Mouse (Mus musculus) embryonic stem cell, embryonic (primary cell): Measurements from ENCODE around the gene Dus3l.

ENCODE experiments used
- CTCF ChIA-PET, 4 experiments: fragments of 300-600 bp in 2 of 4; fragments of 350-600 bp in 2 of 4; sonication (Branson Sonifier 250); formaldehyde crosslinking; loops; one replicate each; lab custom pipeline; 2022; ENCODE audit warnings: inconsistent platforms in 2 of 4; lab: Charles Lee
- POLR2A ChIA-PET, 4 experiments: fragments of 300-600 bp in 2 of 4; fragments of 350-600 bp in 2 of 4; sonication (Branson Sonifier 250); formaldehyde crosslinking; loops; one replicate each; lab custom pipeline; 2022; ENCODE audit warnings: antibody characterized with exemption in 4 of 4, inconsistent platforms in 1 of 4; lab: Charles Lee

The Dus3l gene

DNA sequence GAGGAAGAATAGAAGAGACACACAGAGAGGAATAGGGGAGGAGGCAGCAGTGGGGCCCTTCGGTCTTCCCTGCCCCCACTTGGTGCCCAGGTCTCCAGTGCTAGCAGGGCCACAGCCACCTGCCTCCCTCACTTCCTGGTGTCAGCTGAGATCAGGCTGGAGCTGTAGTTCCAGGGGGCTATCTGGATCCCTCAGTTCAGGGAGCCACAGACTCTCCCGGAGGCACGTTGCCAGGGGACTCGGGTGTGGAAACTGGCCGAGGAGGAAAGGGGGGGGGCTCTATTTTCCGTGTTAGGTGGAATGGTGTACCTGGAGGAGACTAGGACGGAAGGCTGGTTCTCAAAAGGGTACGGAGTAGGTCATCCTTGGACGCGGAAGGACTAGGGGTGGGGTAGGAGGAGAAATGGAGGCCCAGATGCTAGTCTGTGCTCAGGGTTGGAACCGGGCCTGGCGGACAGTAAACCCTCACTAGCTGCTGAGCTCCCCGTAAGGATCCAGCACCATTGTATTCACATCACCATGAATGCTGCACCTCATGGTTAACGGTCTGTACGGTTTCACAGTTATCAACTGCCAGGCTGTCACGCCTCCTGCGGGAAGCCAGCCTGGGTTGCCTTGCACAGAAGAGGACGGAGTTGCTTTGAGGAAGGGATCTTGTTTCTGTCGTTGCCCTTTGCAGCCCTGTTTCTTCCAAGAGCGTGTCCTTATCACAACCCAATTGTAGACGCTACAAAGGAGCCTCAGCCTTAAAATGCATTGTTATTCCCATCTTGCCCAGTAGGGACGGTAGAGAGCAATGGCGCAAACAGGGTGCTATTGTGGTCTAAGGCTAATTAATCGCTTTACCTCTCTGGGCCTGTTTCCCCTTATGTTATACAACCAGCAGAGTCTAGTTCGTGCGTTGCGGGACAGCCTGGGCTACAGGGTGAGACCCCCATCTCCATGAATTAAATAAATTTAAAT is 1.5 kb upstream of the Dus3l start:
- POLR2A ChIA-PET = interaction anchor here in 3 of 4 experiments (0.6 to 5.0 kb wide), 35 partner anchors 8 to 487 kb away, joined by 3 to 48 read pairs (median 5); partner anchors contain the start of genes Ranbp3 (in 2 of the 3), Rpl36 (in 2 of the 3), Gm17949 (in 1 of the 3) and Khsrp (in 1 of the 3)
- CTCF ChIA-PET = interaction anchor here (0.6 to 2.9 kb wide), 11 partner anchors 10 to 454 kb away, joined by 3 to 11 read pairs (median 4); partner anchors contain the start of gene Mllt1 (in 1 of the 4)

DNA sequence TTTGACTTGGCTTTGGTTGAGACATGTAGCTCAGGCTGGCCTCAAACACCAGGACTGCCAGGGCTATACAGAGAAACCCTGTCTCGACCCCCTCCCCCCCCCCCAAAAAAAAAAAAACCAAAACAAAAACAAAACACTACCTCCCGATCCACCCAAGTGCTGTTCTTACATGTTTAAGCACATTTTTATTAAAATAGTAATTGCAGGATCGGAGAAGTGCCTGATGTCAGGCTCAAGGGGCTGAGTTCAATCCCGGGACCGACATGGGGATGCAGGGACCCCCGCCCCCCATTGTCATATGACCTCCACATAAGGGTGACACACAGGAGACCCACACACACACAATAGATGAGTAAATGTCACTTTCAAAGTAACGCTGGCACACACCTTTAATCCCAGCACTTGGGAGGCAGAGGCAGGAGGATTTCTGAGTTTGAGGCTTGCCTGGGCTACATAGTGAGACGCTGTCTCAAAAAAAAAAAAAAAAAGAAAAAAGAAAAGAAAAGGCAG is 761 bp upstream of the Dus3l start:
- ChIA-PET POLR2A (interaction anchor here (0.5 to 5.0 kb wide), 41 partner anchors 8 to 685 kb away, joined by 3 to 48 read pairs (median 4); partner anchors contain the start of genes Lonp1 (in 2 of the 4), Rpl36 (in 2 of the 4), Catsperd (in 1 of the 4) and Clpp (in 1 of the 4)), CTCF (interaction anchor here in 3 of 4 experiments (0.6 to 2.9 kb wide), 11 partner anchors 9 to 455 kb away, joined by 3 to 11 read pairs (median 4); partner anchors contain the start of gene Mllt1 (in 1 of the 3))

DNA sequence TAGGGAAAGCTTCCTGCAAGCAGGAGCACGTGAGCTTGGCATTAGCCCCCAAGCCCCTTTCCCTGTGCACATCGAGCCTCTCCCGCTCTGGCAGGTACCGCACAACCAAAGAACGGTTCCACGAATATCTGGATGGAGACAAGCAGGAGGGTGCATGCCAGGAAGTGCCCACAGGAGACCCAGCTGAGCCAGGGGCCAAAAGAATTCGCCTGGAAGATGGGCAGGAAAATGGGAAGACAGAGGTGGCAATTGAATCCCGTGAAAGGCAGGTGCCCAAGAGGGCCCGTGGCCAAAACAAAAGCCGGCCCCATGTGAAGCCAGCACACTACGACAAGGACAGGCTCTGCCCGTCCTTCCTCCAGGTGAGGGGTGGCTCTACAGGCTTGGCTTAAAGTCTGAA is 874 bp downstream of the Dus3l start:
- ChIA-PET POLR2A (interaction anchor here in 3 of 4 experiments (0.6 to 5.0 kb wide), 107 partner anchors 8 to 686 kb away, joined by 3 to 48 read pairs (median 5); partner anchors contain the start of genes Rpl36 (in 3 of the 3), Clpp (in 2 of the 3), Gm17949 (in 2 of the 3) and Gtf2f1 (in 2 of the 3)), CTCF (interaction anchor here (0.5 to 1.7 kb wide), 13 partner anchors 10 to 1063 kb away, joined by 3 to 9 read pairs (median 3); partner anchors contain the start of genes Clpp (in 1 of the 4) and Mllt1 (in 1 of the 4))

DNA sequence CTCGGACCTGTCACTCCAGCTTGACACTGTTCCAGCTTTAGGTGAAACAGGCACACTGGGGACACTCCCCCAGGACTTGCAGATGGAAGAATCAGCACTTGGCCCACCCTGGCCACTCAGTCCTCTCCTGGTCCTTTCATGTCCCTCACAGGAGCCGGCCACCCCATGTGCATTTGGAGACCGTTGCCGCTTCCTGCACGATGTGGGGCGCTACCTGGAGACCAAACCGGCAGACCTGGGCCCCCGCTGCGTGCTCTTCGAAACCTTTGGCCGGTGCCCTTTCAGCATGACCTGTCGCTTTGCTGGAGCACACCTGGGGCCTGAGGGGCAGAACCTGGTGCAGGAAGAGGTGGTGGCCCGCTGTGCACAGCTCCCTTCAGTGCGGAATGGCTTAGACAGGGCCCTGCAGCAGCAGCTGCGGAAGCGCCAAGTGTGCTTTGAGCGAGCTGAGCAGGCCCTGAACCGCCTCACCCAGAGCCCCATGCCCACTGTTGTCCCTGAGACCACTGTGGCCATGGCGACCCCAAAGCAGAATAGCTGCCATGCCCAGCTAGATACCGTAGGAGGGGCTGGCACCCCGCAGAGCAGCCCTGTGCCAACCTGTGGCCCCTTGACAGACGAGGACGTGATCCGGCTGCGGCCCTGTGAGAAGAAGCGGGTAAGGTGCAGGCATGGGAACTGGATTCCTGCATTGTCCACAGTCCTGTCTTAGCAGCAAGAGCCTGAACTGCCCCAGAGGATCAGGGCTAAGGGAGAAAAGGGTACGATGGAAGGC is 2.3 kb downstream of the Dus3l start:
- POLR2A ChIA-PET = interaction anchor here in 3 of 4 experiments (0.6 to 5.0 kb wide), 36 partner anchors 9 to 727 kb away, joined by 3 to 30 read pairs (median 4); partner anchors contain the start of genes Nrtn (in 2 of the 3), Alkbh7 (in 1 of the 3), Gpr108 (in 1 of the 3) and Khsrp (in 1 of the 3)
- CTCF ChIA-PET = interaction anchor here in 3 of 4 experiments (0.6 to 1.6 kb wide), 8 partner anchors 11 to 163 kb away, joined by 3 to 5 read pairs (median 4); no protein-coding TSS in a partner anchor

DNA sequence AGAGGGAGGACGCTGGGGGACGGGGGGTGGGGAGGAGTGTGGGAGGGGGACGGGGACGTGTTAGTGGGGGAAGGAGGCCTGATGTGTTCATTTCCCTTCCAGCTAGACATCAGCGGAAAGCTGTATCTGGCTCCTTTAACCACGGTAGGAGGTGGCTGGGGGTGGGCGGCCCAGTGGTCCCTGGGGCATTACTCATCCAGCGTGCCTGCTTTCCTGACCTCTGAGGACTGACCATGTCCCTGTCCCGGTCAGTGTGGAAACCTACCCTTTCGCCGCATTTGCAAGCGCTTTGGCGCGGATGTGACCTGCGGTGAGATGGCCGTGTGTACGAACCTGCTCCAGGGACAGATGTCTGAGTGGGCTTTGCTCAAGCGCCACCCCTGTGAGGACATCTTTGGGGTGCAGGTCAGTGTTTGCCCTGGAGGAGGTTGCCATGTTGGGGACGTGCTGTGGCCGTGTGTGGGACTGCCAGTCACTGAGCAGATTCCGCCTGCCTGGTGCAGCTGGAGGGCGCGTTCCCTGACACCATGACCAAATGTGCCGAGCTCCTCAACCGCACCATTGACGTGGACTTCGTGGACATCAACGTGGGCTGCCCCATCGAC is 3.1 kb downstream of the Dus3l start:
- ChIA-PET POLR2A (interaction anchor here in 3 of 4 experiments (0.6 to 5.0 kb wide), 30 partner anchors 10 to 728 kb away, joined by 3 to 30 read pairs (median 4); partner anchors contain the start of genes Alkbh7 (in 1 of the 3), Gpr108 (in 1 of the 3), Khsrp (in 1 of the 3) and Mllt1 (in 1 of the 3)), CTCF (interaction anchor here in 3 of 4 experiments (0.6 to 1.6 kb wide), 8 partner anchors 9 to 61 kb away, joined by 3 to 5 read pairs (median 4); no protein-coding TSS in a partner anchor)

DNA sequence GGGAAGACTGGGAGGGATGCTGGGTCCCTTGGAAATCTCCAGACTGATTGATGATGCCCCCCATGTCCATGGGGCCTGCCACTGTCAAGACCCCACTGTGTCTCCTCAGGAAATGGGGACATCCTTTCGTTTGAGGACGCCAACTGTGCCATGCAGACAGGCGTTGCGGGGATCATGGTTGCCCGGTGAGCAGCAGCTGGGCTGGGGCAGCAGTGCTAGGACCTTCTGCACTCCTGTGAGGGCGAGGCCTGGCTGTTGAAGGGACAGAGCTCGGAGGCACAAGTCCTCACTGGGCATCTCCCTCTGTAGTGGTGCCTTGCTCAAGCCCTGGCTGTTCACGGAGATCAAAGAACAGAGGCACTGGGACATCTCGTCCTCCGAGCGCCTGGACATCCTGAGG is 4.4 kb downstream of the Dus3l start:
- CTCF ChIA-PET = no interaction called here
- POLR2A ChIA-PET = interaction anchor here in 1 of 4 experiments (3.4 kb wide), 1 partner anchor 10 kb away, joined by 11 read pairs; no protein-coding TSS in a partner anchor

DNA sequence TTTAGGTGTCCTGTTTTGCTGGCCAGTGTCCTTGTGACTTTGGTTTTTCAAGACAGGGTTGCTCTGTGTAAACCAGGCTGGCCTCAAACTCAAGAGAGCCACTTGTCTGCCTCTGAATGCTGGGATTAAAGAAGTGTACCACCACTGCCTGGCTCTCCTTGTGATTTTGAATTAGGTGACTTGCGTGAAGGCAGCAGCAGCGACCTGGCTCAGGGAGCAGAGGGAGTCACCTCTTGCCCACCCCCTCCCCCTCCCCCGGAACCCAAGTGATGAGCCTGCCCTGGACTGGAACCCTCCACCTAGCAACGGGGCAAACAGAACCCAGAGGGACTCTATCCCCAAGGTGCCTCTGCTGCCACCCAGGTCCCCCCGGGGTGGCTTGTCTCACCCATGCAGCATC is 5.4 kb downstream of the Dus3l start, which contains the start of gene Prr22:
Gene Prr22, plus strand, starts transcription at position 301 of the 400 bp plus-strand sequence.
- ChIA-PET POLR2A (interaction anchor here in 1 of 4 experiments (0.5 kb wide), 1 partner anchor 29 kb away, joined by 3 read pairs; no protein-coding TSS in a partner anchor), CTCF (no interaction called here)

DNA sequence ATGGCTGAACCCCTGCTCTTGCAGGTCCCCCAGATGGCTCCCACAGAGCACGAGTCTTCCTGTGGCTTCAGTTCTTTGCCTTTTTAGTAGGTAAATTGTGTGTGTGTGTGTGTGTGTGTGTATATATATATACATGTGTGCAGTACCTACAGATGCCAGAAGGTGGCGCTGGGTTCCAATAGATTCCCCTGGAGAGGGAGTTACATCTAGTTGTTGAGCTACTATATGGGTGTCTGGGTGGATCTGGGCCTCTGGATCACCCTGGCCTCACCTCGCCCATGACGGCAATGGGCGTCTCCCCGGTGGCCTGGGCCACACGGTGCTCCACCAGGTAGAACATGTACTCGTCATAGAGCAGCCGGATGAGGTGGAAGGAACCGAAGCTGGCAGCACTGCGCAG is 13.0 kb downstream of the Dus3l start:
- POLR2A ChIA-PET = interaction anchor here (0.6 to 2.7 kb wide), 24 partner anchors 10 to 289 kb away, joined by 3 to 12 read pairs (median 4); partner anchors contain the start of genes Dus3l (in 4 of the 4), Clpp (in 1 of the 4), Khsrp (in 1 of the 4) and Ranbp3 (in 1 of the 4)

DNA sequence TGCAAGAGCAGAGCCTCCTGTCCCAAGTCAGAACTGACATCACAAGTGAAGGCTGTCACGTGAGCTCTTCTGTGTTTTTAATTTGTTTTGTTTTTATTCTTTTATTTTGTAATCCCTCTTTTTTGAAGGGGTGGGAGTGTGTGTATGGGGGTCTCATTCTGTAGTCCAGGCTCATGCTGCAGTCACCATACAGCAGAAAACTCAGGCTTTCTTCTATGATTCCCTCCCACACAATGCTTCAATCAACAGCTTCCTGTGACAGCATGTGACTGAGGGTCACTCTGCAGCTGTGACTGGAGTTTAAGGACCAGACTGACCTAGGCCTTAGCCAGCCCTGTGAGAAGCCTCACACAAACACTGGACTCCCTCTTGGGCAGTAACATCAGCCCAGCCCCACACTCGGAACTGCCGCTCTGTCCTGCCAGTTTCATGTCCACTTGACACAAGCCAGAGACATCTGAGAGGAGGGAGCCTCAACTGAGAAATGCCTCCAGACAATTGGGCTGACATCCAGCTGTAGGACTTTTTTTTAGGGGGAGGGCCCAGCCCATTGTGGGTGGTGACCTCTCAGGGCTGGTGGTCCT is 14.3 kb downstream of the Dus3l start:
- CTCF ChIA-PET = interaction anchor here in 2 of 4 experiments (0.6 to 3.0 kb wide), 9 partner anchors 8 to 211 kb away, joined by 3 to 15 read pairs (median 6); partner anchors contain the start of genes Clpp (in 1 of the 2) and Mllt1 (in 1 of the 2)
- POLR2A ChIA-PET = interaction anchor here in 3 of 4 experiments (0.6 to 2.7 kb wide), 16 partner anchors 9 to 281 kb away, joined by 3 to 12 read pairs (median 4); partner anchors contain the start of genes Dus3l (in 3 of the 3), Ranbp3 (in 1 of the 3) and Slc25a23 (in 1 of the 3)

More for the DNA sequence above, 13.0 kb downstream of the Dus3l start:
- CTCF ChIA-PET = interaction anchor here (0.5 to 3.0 kb wide), 52 partner anchors 9 to 706 kb away, joined by 3 to 15 read pairs (median 4); partner anchors contain the start of genes Alkbh7 (in 1 of the 4), Clpp (in 1 of the 4), Dus3l (in 1 of the 4) and Gm17949 (in 1 of the 4)

DNA sequence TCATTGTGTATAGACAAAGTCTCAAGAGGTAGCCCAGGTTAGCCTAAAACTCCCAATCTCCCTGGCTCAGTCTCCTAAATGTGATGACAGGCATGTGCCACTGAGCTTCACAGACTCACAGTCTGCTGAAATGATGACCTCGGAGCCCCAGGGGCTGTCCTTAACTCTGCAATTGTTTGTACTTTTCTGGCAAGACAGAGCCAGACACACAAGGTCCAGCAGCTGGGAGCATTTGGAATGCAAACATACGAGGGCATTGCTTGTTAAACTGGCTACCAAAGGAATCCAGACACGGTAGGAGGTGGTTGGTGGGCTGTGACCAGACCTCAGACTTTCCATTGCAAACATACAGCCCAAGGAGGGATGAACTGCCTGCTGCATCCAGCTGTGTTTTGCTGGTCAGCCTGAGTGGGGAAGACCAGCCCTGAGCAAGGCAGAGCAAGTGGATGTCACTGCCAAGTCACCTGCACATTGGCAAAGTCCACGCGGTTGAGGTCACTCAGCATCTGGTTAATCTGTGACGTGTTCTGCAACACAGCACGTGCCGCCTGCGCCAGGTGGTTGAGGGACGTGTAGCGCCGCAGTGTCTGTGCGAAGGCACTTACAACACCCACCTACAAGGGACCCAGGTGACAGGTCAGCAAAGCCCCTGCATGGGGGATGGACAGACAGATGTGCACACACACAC is 15.9 kb downstream of the Dus3l start:
- ChIA-PET POLR2A (interaction anchor here in 2 of 4 experiments (1.0 to 1.4 kb wide), 4 partner anchors 9 to 99 kb away, joined by 3 read pairs; no protein-coding TSS in a partner anchor), CTCF (no interaction called here)

DNA sequence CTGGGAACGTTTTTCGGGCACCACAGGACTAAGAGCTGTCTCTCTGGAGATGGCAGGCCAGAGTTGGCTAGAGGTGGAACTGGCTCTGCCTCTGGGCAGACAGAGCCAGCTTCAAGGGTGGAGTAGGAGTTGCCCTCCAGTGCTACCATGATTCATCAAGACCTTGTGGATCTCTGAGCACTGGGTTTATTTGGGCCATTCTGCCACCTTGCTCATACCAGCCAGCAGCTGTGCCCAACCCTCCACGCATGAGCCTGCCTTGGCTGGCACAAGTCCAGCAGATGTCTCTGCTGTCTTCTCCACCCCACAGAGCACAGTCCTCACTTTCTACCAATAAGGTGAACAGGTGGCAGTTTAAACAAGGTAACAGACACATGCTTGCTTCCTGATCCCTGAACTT is 24.3 kb downstream of the Dus3l start:
- POLR2A ChIA-PET = interaction anchor here in 2 of 4 experiments (0.6 to 2.2 kb wide), 5 partner anchors 9 to 60 kb away, joined by 3 to 12 read pairs (median 4); no protein-coding TSS in a partner anchor
- CTCF ChIA-PET = interaction anchor here in 3 of 4 experiments (0.6 to 1.1 kb wide), 4 partner anchors 10 to 116 kb away, joined by 3 to 13 read pairs (median 6); partner anchors contain the start of gene Ranbp3 (in 1 of the 3)

DNA sequence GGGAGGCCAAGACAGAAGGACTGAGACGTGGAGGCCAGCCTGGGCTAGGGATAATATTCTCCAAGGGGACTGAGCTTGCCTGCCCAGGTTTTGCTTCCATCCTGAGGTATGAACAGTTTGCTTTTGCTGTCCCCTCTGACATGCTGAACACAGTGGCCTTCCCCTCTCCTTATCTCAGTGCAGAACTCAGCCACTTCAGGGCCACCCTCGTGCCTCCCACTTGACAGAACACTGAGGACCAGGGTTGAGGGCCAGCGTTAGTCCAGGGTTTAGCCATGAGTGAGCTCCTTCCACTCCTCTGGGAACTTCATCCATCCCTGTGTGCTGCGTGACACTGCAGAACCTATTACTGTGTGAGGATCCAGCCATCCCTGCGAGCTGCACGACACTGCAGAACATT is 24.7 kb downstream of the Dus3l start:
- ChIA-PET POLR2A (interaction anchor here in 2 of 4 experiments (0.6 to 1.0 kb wide), 6 partner anchors 9 to 60 kb away, joined by 3 to 6 read pairs (median 3); no protein-coding TSS in a partner anchor), CTCF (interaction anchor here in 2 of 4 experiments (0.5 to 1.1 kb wide), 3 partner anchors 11 to 210 kb away, joined by 3 to 8 read pairs (median 5); partner anchors contain the start of gene Ranbp3 (in 1 of the 2))

DNA sequence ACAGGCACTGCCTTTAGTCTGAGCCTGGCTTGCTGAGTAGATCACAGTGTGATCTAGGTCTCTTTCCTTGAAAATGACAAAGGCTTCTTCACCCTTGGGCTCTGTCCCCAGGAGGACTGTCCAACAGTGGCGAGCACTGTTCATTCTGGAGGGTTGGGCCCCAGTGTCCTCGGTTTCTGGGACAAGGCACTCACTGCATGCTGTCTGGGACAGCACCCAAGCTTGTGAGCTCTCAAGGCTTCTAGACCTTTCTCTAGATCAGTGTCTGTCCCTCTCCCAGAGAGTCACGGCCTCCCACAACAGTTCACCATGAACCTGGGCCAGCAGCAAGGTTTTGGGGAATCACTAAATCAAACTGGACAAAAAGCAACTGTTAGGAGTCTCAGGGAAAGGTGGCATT is 28.0 kb downstream of the Dus3l start:
- ChIA-PET CTCF (interaction anchor here in 1 of 4 experiments (0.8 kb wide), 1 partner anchor 53 kb away, joined by 3 read pairs; no protein-coding TSS in a partner anchor), POLR2A (interaction anchor here in 2 of 4 experiments (0.7 to 1.8 kb wide), 5 partner anchors 11 to 26 kb away, joined by 3 to 6 read pairs (median 3); no protein-coding TSS in a partner anchor)

DNA sequence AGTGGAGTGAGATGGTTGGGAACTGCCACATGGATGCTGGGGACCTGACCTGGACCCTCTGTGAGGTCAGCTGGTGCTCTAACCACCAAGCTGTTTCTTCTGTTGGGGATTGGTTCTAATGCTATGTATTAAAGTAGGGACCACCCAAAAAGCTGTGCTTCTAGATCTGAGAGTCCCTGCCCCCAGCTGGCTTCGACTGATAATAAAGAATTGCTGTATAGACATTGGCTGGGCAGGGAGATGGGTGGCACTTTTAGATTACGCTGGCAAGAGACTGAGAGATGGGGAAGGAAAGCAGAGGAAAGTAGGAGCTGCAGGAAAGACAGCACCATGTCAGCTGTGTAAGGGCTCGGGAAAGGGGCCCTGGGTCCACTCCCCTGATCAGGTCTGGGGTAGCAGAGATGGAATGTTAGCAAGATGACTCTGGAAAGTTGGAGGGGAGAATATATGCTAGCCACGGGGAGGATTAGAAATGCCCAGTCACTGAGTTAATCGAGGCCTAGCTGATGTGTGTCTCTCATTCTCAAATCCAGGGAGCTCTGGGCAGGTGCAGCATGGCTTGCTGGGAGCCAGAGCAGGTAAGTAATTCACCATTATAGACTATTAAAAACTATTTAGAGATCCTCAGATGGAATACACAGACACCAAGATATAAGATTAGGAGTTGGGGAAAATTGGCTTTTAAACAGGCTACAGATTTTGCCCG is 29.2 kb downstream of the Dus3l start:
- ChIA-PET POLR2A (interaction anchor here in 3 of 4 experiments (0.8 to 1.4 kb wide), 6 partner anchors 9 to 132 kb away, joined by 3 read pairs; no protein-coding TSS in a partner anchor), CTCF (no interaction called here)
